ENCODE assay signal across 22 mouse cellular contexts in genomic region chr5:81136394-81136793, GRCm38 (mm10).
DNase-seq lines count a peak whose midpoint lies in the region; ATAC-seq and TF ChIP-seq lines count a peak whose summit lies in the region.
"Had no signal": no experiment of that assay in that cellular context is flagged by ENCODE, and none has a peak within 500 bp of the region (broad histone marks: within the 10 kb centered on the region; RNA-seq: fewer than 3 reads in every experiment).

No protein-coding gene starts in this region.

- H3K27me3 ChIP-seq in cerebellum, adult 2 months (ENCODE audit: control insufficient read depth, insufficient read depth, low read length): no peaks in the 10 kb centered on the region
- H3K27me3 ChIP-seq: embryonic facial prominence, embryonic 12.5 days; kidney, embryonic 15.5 days; limb, embryonic 15.5 days; liver, embryonic 15.5 days had no signal

- no peak for TF ChIP-seq POLR2A in cerebellum, adult 2 months (IDR thresholded peaks at IDR 0.05; ENCODE audit: borderline replicate concordance, insufficient read depth, low read length)

- DNase-seq in layer of hippocampus, adult 2 months (ENCODE audit: low spot score in 2 of 2): peak in 1 of 2 experiments; percentile 46
- no peak for DNase-seq in layer of hippocampus, postnatal 25 days (ENCODE audit: extremely low spot score in 1 of 2, low spot score in 1 of 2)
- peak; percentile 54 to 82 for DNase-seq in cerebellum, adult 2 months
- DNase-seq in cerebellum, postnatal 36 days: peak; percentile 56 to 74
- no peak for DNase-seq in heart, adult 18-20 months
- DNase-seq in urinary bladder, postnatal 14 days (ENCODE audit: low spot score): no peak
- DNase-seq: adrenal gland, adult 8-10 months; gastrocnemius, postnatal 10 days; heart, adult 2 months; heart, postnatal 4 days; kidney, postnatal 4 days; midbrain, embryonic 14.5 days; retina, postnatal 1 day had no signal

- TF ChIP-seq CTCF in layer of hippocampus, adult 2 months (conservative IDR thresholded peaks at IDR 0.05): no peak
- TF ChIP-seq CTCF in cerebellum, adult 2 months (IDR thresholded peaks at IDR 0.05; ENCODE audit: borderline replicate concordance, insufficient read depth, low read depth, low read length): no peak

- H3K4me3 ChIP-seq in layer of hippocampus, adult 2 months: no peak overlapping the region
- no peak overlapping the region for H3K4me3 ChIP-seq in cerebellum, adult 2 months (replicated peaks; ENCODE audit: insufficient read depth, low read depth, low read length)
- H3K4me3 ChIP-seq: embryonic facial prominence, embryonic 12.5 days; erythroblast, embryonic 14.5 days; heart, adult 2 months; kidney, embryonic 15.5 days; limb, embryonic 15.5 days; liver, embryonic 15.5 days had no signal

- no peaks in the 10 kb centered on the region; the same call in 1 of the 2 replicates for H3K4me1 ChIP-seq in cerebellum, adult 2 months (ENCODE audit: control insufficient read depth, insufficient read depth, low read length)
- H3K4me1 ChIP-seq: embryonic facial prominence, embryonic 12.5 days; kidney, embryonic 15.5 days; limb, embryonic 15.5 days; liver, embryonic 15.5 days had no signal

- WGBS in cerebellum, adult 2 months: 10% methylated on average over 1 of the region's 1 CpGs

- H3K27ac ChIP-seq in layer of hippocampus, adult 2 months: peak overlapping the region; percentile 65
- H3K27ac ChIP-seq in cerebellum, adult 2 months (ENCODE audit: insufficient read depth, low read length): no peak overlapping the region
- H3K27ac ChIP-seq: embryonic facial prominence, embryonic 12.5 days; heart, adult 2 months; kidney, embryonic 15.5 days; limb, embryonic 15.5 days; liver, embryonic 15.5 days had no signal

- ATAC-seq in cerebellum, adult (ENCODE audit: insufficient number of reproducible peaks, low FRiP score, low TSS enrichment): peak; percentile 64
- ATAC-seq: intestine, postnatal 0 days; lung, postnatal 0 days; Patski had no signal

Comparison
In these comparisons a context has a peak if more than half of its experiments do, and no peak if none do; other contexts are left out.
1. DNase-seq: peak in cerebellum, adult 2 months (2 of 2) and cerebellum, postnatal 36 days (2 of 2); none in layer of hippocampus, postnatal 25 days (0 of 2), heart, adult 18-20 months (0 of 2) and urinary bladder, postnatal 14 days (single experiment).